Mouse (Mus musculus): ENCODE data around the gene Tktl1. TPM values are rescaled to one million over a fixed set of nuclear protein-coding genes. Genes with fewer than 3 reads are reported as not detected.

Tktl1 gene
- polyA plus RNA-seq, 1 experiment = 0.12 TPM

DNA sequence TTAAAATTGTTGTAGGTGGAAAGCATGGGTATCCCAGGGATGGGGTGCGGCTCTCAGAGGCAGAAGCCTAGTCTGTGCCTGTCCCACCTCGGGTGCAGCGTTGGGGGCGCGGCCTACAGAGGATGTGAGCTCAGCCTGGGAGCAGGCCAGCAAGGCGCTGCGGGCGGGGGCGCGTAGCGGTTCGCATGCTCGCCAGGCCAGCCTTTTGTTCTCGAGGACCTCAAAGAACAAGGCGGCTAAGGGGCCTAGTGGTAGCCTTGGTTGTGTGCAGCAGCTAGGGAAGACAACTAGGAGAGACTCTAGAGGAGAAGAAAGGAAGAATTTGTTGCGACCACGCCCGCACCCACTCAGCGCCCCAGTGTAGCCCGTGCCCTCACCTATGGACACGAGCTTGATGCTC is 68.6 kb downstream of the Tktl1 start:
- Histone ChIP-seq H3K4me1 (replicated peaks; ENCODE audit: control insufficient read depth, insufficient read depth, low read length) (peaks cover 28% of the 10 kb centered on the region), H3K4me3 (ENCODE audit: control insufficient read depth, insufficient read depth, low read length) (peak overlapping the region; percentile 78), H3K27ac (ENCODE audit: control insufficient read depth, insufficient read depth, low read length) (peak overlapping the region; percentile 75), H3K36me3 (ENCODE audit: control insufficient read depth, insufficient read depth, low read length) (peaks cover 23% of the 10 kb centered on the region), H3K27me3 (ENCODE audit: control insufficient read depth, insufficient read depth, low read length) (no peaks in the 10 kb centered on the region)
- 0 out of 2 replicates have a peak, but pooled peaks have one; percentile 32 for TF ChIP-seq POLR2A (IDR thresholded peaks at IDR 0.05; ENCODE audit: control insufficient read depth, extremely low read depth, insufficient read depth, low read length, poor library complexity)
- TF ChIP-seq CTCF (IDR thresholded peaks at IDR 0.05; ENCODE audit: borderline replicate concordance, control insufficient read depth, extremely low read depth, insufficient read depth, low read length, poor library complexity) = no peak
- DNase-seq = peak; percentile 69
- WGBS = under 1% methylated on average over 21 of the region's 21 CpGs

GRCm38 (mm10) chrX:74246213-74246681 is 69.2 kb downstream of the Tktl1 start:
- TF ChIP-seq POLR2A (IDR thresholded peaks at IDR 0.05; ENCODE audit: control insufficient read depth, extremely low read depth, insufficient read depth, low read length, poor library complexity) (peak; percentile 93), CTCF (IDR thresholded peaks at IDR 0.05; ENCODE audit: borderline replicate concordance, control insufficient read depth, extremely low read depth, insufficient read depth, low read length, poor library complexity) (no peak)
- peak overlapping the region; percentile 78 for H3K4me3 ChIP-seq (ENCODE audit: control insufficient read depth, insufficient read depth, low read length)
- no peaks in the 10 kb centered on the region for H3K27me3 ChIP-seq (ENCODE audit: control insufficient read depth, insufficient read depth, low read length)
- peak overlapping the region; percentile 82 for H3K27ac ChIP-seq (ENCODE audit: control insufficient read depth, insufficient read depth, low read length)
- WGBS = 3% methylated on average over 37 of the region's 38 CpGs
- H3K36me3 ChIP-seq (ENCODE audit: control insufficient read depth, insufficient read depth, low read length) = peaks cover 17% of the 10 kb centered on the region
- peak; percentile 80 for DNase-seq
- peaks cover 28% of the 10 kb centered on the region for H3K4me1 ChIP-seq (replicated peaks; ENCODE audit: control insufficient read depth, insufficient read depth, low read length)

DNA sequence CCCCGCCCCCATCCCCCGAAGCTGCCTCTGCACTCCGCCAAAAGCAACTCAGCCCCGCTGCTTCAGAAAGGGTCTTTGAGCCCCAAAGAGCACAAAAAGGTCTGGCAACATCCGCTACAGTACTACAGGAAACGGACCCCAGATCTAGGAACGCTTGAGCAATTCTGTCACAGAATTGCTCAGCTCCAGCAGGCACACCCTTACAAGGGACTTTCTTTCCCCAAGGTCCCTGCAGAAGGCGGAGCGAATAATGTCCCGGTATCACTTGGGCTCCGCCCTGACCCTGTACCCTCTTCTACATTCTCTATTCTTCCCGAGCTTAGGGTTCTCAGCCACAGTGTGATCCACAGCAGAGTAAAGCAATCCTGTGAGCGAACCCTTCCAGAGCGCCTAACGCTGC is 69.6 kb downstream of the Tktl1 start:
- no peak for TF ChIP-seq CTCF (IDR thresholded peaks at IDR 0.05; ENCODE audit: borderline replicate concordance, control insufficient read depth, extremely low read depth, insufficient read depth, low read length, poor library complexity)
- no peak for TF ChIP-seq POLR2A (IDR thresholded peaks at IDR 0.05; ENCODE audit: control insufficient read depth, extremely low read depth, insufficient read depth, low read length, poor library complexity)
- H3K27me3 ChIP-seq (ENCODE audit: control insufficient read depth, insufficient read depth, low read length) = no peaks in the 10 kb centered on the region
- WGBS = 0% methylated on average over 14 of the region's 15 CpGs
- H3K4me1 ChIP-seq (replicated peaks; ENCODE audit: control insufficient read depth, insufficient read depth, low read length) = peaks cover 28% of the 10 kb centered on the region
- DNase-seq = no peak
- H3K27ac ChIP-seq (ENCODE audit: control insufficient read depth, insufficient read depth, low read length) = peak overlapping the region; percentile 82
- peaks cover 13% of the 10 kb centered on the region for H3K36me3 ChIP-seq (ENCODE audit: control insufficient read depth, insufficient read depth, low read length)
- peak overlapping the region; percentile 54 for H3K4me3 ChIP-seq (ENCODE audit: control insufficient read depth, insufficient read depth, low read length)

GRCm38 (mm10) chrX:74248651-74249050 is 71.6 kb downstream of the Tktl1 start:
- TF ChIP-seq CTCF (IDR thresholded peaks at IDR 0.05; ENCODE audit: borderline replicate concordance, control insufficient read depth, extremely low read depth, insufficient read depth, low read length, poor library complexity) = peak; percentile 59; the same call in 1 of the 2 replicates
- no peak for TF ChIP-seq POLR2A (IDR thresholded peaks at IDR 0.05; ENCODE audit: control insufficient read depth, extremely low read depth, insufficient read depth, low read length, poor library complexity)
- WGBS = 5% methylated on average over 3 of the region's 3 CpGs
- Histone ChIP-seq H3K27ac (ENCODE audit: control insufficient read depth, insufficient read depth, low read length) (peak overlapping the region; percentile 45; the same call in 1 of the 2 replicates), H3K36me3 (ENCODE audit: control insufficient read depth, insufficient read depth, low read length) (no peaks in the 10 kb centered on the region), H3K4me1 (replicated peaks; ENCODE audit: control insufficient read depth, insufficient read depth, low read length) (peaks cover 15% of the 10 kb centered on the region; the same call in 1 of the 2 replicates), H3K27me3 (ENCODE audit: control insufficient read depth, insufficient read depth, low read length) (no peaks in the 10 kb centered on the region), H3K4me3 (ENCODE audit: control insufficient read depth, insufficient read depth, low read length) (no peak overlapping the region; the same call in 1 of the 2 replicates)
- DNase-seq = peak; percentile 67

GRCm38 (mm10) chrX:74249615-74250014 is 72.6 kb downstream of the Tktl1 start, which contains the start of gene Flna:
TSS of gene Flna (minus strand) at chrX:74249820.
- DNase-seq = peak; percentile 62
- H3K36me3 ChIP-seq (ENCODE audit: control insufficient read depth, insufficient read depth, low read length) = no peaks in the 10 kb centered on the region
- no peaks in the 10 kb centered on the region for H3K27me3 ChIP-seq (ENCODE audit: control insufficient read depth, insufficient read depth, low read length)
- TF ChIP-seq CTCF (IDR thresholded peaks at IDR 0.05; ENCODE audit: borderline replicate concordance, control insufficient read depth, extremely low read depth, insufficient read depth, low read length, poor library complexity) (0 out of 2 replicates have a peak, but pooled peaks have one; percentile 42), POLR2A (IDR thresholded peaks at IDR 0.05; ENCODE audit: control insufficient read depth, extremely low read depth, insufficient read depth, low read length, poor library complexity) (no peak)
- peak within 1 kb of the TSS; percentile 45; the same call in 1 of the 2 replicates for H3K27ac ChIP-seq (ENCODE audit: control insufficient read depth, insufficient read depth, low read length)
- peak within 1 kb of the TSS; percentile 34 for H3K4me3 ChIP-seq (ENCODE audit: control insufficient read depth, insufficient read depth, low read length)
- H3K4me1 ChIP-seq (replicated peaks; ENCODE audit: control insufficient read depth, insufficient read depth, low read length) = peaks cover 15% of the 10 kb centered on the region; the same call in 1 of the 2 replicates
- 8% methylated on average over 35 of the region's 38 CpGs for WGBS

GRCm38 (mm10) chrX:74254153-74254887 is 77.3 kb downstream of the Tktl1 start, which contains the start of gene Emd:
TSS of gene Emd (plus strand) at chrX:74254687.
- 15% methylated on average over 39 of the region's 39 CpGs for WGBS
- peak; percentile 75 for DNase-seq
- Histone ChIP-seq H3K4me1 (replicated peaks; ENCODE audit: control insufficient read depth, insufficient read depth, low read length) (peaks cover 11% of the 10 kb centered on the region), H3K27me3 (ENCODE audit: control insufficient read depth, insufficient read depth, low read length) (no peaks in the 10 kb centered on the region), H3K4me3 (ENCODE audit: control insufficient read depth, insufficient read depth, low read length) (peak within 1 kb of the TSS; percentile 96), H3K27ac (ENCODE audit: control insufficient read depth, insufficient read depth, low read length) (peak within 1 kb of the TSS; percentile 87), H3K36me3 (ENCODE audit: control insufficient read depth, insufficient read depth, low read length) (peaks cover 9% of the 10 kb centered on the region; the same call in 1 of the 2 replicates)
- TF ChIP-seq CTCF (IDR thresholded peaks at IDR 0.05; ENCODE audit: borderline replicate concordance, control insufficient read depth, extremely low read depth, insufficient read depth, low read length, poor library complexity) = no peak
- peak; percentile 53 for TF ChIP-seq POLR2A (IDR thresholded peaks at IDR 0.05; ENCODE audit: control insufficient read depth, extremely low read depth, insufficient read depth, low read length, poor library complexity)
